Mouse (Mus musculus) heart, adult 9 months (tissue): ENCODE measurements around the gene Tmem179b.

Experiments used
- DNase-seq, 2 experiments: peaks; one replicate each; pipeline ENCODE4 v3.0.0; 2022; ENCODE audit warnings: low spot score in 2 of 2

Tmem179b gene

DNA sequence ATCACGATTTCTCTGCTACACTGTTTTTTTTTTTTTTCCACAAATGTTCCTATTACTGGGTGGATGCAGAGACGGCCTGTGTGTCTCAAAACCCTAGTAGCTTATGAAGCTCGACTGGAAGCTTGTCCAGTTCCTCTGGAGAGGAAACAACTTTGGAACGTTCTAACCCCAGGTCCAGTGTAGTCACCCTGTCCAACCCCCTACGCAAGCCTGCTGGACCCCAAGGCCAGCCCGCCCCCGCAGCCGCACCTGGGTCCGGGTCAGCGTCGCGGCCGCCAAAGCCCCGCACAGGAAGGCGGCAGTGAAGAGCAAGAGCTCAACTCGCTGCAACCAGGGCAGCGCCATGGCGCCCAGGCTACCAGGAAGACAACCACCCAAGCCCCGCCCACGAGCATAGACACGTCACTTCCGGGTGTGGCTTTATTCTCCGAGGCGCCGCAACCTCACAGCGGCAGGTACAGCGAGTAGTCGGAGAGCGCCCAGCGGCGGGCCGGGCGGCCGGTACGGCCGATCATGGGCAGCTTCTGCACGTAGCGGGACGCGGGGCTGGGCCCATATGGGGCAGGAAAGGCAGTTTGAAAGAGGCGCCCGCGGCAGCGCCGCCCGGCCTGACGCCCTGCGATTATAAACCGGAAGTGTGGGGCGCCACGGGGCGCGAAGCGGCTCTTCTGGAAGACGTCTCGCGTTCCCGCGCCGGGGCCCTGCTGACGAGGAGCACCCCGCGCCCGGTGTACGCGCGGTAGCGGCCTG, at the start of gene Tmem179b:
TSS of gene Tmem179b (minus strand) at position 382 of the 750 bp plus-strand sequence.
- peak; percentile 93 to 95 for DNase-seq

DNA sequence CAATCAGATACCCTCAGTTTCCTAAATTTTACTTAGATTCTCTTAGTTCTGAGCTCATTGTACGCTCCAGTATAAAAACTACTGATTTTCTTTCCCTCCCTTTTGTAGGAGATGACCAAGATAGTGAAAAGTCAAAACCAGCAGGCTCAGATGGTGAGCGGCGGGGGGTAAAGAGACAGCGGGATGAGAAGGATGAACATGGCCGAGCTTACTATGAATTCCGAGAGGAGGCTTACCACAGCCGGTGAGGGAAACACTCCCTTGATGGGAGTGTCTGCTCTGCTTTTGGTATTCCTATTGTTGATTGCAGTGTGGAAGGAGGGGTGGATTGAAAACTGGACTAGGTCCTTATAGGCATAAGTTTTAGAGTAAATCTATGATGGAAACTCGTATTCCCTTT, 48.4 kb upstream of the Tmem179b start:
- DNase-seq = no peak

DNA sequence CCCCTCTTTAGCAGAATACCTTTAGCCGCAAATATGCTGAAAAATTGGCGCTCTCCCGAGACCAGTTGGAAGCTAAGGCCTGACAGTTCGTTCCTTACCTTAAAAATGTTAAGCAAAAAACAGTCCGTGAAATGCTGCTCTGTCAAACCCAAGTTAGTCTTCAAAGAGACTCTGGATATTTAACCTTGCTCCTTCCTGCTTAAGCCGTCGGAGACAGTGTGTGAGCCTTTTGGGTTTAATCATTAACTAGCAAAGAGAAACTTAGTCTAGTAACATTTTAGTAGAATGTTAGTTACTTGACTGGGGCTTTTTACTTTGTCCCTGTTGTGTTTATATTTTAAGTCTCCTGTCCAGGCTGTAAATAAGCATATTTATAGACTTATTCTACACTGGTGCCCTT, 46.9 kb upstream of the Tmem179b start:
- DNase-seq = no peak

DNA sequence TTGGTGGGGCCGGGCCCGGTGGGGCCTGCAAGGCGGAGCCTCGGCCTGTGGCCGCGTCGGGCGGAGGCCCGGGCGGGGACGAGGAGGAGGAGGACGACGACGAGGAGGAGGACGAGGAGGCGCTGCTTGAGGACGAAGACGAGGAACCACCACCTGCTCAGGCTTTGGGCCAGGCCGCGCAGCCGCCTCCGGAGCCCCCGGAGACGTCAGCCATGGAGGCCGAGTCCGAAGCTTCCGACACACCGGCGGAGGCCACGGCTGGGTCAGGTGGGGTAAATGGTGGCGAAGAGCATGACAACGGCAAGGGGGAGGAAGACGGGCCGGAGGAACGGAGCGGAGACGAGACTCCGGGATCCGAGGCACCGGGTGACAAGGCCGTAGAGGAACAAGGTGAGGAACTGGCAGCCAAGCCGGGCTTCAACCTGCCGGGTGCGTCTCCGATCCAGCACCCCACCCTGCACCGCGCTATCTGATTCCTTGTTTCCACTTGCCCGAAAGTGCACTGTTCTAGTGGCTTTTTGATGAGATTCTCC, 46.2 kb upstream of the Tmem179b start:
- DNase-seq = no peak

DNA sequence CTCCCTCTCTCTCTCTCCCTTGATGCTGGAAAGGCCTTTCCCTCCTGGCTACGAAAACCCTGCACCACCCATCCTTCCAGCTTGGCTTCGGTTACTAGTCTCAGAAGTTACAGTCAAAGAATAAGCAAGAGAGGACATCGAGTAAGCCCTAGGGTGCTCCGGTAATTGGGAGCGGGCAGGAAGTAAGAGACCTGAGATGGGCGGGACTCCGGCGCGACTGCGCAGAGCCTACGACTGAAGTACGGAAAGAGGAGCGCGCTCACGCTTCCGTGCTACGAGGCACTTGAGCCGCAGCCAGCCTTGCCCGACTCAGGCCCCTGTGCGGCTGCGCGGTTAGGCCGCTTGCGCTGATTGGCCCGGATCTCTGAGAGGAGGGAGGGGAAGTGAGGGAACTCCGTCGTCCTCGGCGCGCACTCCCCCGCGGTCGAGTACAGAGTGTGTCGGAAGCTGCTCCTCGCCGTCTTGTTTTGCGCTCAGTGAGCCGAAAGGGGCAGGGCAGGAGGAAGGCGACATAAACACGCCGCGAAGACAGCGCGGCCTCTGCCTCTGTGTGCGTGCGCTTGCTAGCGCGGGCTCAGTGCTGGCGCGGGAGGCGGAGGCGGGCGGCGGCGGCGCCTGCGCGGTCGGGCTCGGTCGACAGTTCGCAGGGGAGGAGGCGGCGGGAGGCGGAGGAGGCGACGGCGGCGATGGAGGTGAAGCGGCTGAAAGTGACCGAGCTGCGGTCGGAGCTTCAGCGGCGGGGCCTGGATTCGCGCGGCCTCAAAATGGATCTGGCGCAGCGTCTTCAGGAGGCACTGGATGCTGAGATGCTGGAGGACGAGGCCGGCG, 45.5 kb upstream of the Tmem179b start, which contains the start of gene Hnrnpul2:
TSS of gene Hnrnpul2 (plus strand) at position 415 of the 828 bp plus-strand sequence.
- peak; percentile 99 for DNase-seq

DNA sequence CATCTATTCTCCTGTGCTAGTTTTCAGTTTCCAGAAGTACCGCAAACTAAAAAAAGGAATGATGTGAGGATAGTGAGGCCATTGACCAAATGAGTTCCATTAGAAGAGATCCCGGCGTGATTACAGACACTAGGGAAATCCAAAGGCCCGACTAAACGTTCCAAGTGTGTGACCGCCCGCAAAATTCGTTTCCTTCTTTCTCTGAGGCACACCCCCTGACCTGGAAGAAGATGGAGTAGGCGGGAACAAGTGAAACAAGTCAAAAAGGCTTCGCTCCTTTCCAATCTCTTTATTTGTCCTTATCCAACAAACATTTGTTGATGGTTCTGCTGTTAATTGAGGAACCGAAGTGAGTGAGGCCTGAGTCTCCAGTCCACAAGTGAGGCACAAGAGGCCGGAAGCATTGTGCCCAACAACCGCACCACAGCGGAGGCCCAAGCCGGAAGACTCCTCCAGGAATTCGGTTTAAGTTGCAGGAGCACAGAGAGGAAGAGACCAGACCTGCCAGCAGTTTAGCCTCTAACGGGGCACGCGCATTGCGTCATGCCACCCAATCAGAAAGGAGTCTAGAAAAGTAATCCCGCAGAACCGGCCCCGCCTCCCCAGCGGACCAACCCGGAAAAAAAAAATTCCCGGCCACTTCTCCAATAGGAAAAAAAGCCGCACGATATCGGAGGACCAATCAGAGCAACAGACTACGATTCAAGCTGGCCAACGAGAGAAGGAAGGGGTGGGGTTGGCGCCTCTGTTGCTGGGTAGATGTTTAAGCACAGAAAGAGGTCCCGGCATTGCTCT, 44.7 kb upstream of the Tmem179b start, which contains the start of gene Ttc9c:
TSS of gene Ttc9c (minus strand) at position 533 of the 795 bp plus-strand sequence.
- DNase-seq = peak; percentile 98 to 99

DNA sequence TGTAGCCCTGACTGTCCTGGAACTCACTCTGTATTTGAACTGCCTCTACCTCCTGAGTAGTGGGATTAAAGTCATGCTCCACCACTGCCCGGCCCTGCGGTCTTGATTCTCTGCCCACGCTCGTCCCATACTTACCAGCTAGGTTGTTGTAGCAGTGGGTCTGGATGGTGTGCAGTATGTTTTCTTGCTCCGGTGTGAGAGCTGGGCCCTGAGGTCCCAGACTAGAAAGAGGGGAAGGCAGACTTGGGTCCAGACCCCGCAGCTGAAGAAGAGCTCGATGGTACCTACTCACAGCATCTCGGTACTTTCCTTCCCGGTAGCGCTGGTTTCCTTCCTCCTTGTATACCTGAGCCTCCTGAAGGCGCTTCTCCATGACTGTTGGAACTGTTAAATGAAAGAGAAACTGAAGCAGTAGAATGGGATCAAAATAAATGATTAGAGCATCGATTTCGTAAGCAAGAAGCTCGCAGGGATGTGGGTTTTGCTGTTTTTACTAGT, 44.1 kb upstream of the Tmem179b start:
- DNase-seq = no peak

DNA sequence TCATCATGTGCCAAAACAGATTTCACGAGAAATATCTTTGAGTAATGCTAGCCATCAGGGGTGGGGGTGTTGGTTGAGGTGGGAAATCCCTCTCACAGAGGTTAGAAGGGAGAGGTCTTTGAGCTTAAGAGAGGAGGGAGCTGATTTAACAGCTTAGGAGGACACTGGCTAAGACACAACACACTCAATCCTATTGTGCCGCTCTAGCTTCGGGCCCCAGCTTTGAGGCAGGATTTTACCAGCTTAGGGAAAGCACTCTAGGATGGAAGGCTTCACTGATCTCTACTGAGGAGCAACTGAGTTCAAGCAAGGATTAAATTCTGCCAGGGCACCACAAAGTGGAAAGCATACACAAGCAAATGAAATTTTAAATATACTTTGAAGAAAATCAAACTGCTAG, 42.7 kb upstream of the Tmem179b start:
- no peak for DNase-seq

DNA sequence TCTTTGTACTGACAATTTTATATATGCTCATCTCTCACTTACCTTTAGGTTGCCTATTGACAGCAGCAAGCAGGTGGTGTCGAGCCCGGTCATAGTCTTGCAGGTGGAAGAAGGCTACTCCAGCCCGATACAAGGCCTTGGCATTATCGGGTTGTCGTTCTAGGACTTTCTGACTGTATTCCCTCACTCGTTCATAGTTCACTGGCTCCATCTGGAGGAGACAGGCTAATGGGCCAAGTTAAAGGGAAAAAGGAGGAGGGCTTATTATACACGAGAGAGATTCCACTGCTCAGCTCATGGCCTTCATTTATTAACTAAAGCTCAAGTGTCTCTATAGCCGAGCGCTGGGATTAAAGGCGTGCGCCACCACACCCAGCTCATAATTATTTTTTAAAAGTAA, 41.5 kb upstream of the Tmem179b start:
- DNase-seq = no peak

DNA sequence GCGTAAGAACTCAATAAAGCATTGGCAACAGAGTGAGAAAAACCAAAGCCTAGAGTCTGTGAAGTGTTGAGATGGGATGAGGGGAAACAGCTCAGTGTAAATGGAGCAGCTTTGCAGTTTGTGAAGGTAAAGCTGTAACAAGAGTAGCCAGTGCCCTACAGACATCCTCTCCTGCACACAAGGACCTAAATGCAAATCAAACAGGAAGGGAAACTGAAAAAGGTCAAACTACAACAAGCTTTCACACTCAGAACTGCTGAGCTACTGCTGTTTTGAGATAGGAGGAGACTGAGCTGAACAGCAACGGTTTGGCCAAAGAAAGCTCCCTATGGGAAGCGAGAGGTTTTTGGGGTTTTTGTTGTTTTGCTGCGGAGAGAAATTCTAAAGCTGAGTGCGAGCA, 32.5 kb upstream of the Tmem179b start:
- no peak for DNase-seq

DNA sequence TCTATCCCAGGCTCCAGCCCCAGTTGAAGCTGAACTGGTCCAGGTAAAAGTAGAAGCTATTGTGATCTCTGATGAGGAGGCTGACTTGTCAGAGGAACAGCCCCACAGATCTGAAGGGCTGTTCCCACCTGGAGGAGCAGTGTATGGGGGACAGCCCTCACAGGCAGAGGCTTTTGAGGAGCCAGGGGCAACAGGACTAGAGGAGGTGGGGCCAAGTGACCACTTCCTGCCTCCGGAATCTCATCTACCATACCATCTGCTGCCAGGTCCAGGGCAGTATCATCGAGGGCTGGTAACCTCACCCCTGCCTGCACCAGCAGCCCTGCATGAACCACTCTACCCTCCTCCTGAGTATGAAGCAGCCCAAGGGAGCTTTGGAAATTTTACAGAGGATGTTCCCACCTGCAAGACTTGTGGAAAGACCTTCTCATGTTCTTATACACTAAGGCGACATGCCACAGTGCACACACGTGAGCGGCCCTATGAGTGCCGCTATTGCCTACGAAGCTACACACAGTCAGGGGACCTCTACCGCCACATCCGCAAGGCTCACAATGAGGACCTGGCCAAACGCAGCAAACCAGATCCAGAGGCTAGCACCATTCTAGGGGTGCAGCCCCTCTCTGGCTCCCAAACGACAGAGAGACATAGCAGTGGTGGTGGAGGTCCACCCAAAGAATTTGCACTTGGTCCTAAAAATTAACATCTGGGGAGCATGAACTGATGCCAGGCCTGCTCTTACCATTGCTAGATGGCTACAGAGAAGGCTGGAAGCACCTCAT, 29.8 kb upstream of the Tmem179b start:
- DNase-seq = no peak

DNA sequence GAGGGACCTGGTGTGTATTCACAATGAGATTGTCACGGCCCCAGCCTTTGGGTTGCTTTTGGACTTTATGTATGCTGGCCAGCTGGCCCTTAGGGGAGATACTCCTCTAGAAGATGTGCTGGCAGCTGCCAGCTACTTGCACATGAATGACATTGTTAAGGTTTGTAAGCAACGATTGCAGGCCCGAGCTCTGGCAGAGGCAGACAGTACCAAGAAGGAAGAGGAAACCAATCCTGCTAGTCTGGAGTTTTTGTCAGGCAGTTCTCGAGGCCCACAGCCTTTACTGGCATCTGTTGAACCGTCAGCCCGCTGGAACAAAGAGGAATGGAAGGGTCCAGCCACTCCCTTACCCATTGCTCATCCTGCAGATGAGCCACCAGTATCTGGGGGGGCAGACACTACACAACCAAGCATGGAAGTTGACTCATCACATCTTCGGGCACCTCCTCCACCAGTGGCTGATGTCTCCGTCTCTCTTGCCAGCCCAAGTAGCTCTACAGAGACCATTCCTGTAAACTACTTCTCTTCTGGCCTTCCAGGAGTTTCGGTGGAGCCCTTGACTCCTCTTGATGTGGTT, 29.0 kb upstream of the Tmem179b start:
- DNase-seq = no peak

DNA sequence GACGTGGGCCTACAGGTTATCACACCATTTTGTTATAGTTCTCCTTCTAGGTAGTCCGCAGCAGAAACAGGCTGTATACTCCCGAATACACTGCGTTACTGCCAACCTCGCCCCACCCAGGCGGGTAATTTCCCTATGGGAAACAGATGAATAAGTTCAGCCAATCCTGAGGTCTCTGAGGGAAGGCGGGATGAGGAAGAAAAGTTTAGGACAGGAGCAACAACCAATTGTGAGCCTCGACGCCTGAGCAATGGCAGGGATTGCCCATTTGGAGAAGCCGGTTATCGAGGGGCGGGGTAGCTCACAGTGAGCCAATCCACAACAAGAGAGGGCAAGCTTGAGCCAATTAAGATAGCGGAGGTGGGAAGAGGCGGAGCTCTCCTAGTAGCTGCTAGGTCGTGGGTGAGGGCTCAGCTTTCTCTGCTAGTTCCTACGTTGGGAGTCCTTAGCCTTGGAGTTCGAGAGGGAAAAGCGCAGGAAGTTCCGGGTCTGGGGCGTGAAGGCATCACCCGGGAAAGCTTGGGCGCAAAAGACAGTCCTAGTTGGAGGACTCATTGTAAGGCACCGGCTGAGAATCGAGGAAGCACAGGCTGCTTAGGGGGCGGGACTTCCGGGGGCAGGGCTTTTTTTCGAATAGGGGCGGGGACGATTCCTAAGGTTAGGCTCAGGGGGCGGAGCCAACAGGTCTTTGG, 28.0 kb upstream of the Tmem179b start, which contains the start of gene Zbtb3:
TSS of gene Zbtb3 (plus strand) at position 426 of the 692 bp plus-strand sequence.
- peak; percentile 98 to 99 for DNase-seq

DNA sequence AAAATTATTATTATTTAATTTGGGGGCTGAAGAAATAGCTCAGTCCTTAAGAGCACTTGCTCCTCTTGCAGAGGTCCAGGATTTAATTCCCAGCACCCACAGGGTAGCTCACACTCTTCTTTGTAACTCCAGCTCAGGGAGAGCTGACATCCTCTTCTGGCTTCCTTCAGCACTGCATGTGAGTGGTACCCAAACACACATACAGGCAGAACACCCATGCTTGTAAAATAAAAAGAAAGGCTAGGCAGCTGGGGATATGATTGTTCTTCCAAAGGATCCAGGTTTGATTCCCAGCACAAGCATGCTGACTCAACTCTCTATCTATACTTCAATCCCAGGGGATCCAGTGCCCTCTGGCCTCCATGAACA, 24.7 kb upstream of the Tmem179b start:
- DNase-seq = no peak

DNA sequence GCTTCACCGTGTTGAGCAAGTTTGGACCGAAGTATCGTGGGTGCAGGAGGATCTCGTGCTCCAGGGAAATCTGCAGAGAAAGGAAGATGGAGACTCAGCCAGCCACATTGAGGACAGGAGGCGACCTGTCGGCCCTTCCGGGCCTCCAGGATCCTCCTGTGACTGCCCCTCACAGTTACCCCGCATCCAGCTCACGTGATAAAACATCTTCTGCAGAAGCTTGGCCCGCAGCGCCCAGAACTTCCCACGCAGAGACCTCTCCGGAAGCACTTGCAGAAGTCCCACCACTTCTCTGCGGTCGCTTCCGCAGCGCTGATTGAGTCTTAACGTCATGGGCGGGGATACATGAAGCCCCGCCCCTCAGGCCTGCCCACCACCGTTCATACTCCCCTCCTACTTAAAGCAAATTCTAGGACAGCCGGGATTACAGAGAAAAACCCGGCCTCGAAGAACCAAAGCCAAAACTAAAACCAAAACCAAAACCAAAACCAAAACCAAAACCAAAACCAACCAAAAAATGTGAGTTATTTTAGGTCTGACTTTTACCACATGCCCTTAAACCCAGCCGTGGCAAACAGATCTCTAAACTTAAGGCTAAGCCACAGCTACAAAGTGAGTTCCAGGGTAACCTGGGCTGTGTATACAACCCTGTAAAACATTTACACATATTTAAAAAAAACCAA, 24.1 kb upstream of the Tmem179b start, which contains the start of gene Polr2g:
TSS of gene Polr2g (minus strand) at position 314 of the 683 bp plus-strand sequence.
- peak; percentile 93 to 94 for DNase-seq

DNA sequence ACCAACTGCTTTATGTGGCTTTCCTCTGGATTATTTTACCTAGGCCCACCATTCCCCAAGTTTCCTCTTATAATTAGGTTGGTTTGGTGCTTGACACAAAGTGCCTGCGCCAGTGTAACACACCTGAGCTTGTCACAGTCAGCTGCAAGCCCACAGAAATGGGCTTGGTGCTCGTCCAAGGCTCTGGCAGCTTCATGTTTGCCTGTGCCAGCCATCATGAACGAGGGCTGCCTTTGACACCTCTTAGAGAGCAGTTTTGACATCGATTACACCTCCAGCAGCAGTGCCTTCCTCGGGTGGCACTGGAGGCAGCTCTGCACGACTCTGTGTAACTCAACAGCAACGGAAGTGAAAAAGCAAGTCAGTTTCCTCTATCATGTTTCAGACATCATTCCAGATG, 15.9 kb upstream of the Tmem179b start:
- no peak for DNase-seq

DNA sequence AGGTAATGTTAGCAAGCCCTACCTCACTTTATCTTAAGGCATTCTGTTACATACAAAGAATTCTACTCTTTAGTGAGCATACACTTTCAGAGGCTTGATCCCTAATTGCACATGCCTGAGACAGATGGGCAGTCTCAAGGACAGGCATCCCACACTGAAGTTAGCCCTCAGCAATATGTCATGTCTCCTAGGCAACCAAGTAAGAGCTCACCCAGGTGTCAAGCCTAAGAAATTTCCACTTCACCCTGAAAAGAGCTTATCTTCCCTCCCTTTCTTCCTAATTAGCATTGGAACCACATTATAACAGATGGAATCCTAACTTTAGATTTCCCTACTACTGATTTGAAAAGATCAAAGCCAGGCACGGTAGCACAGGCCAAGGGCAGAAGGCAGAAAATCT, 14.9 kb upstream of the Tmem179b start:
- no peak for DNase-seq

DNA sequence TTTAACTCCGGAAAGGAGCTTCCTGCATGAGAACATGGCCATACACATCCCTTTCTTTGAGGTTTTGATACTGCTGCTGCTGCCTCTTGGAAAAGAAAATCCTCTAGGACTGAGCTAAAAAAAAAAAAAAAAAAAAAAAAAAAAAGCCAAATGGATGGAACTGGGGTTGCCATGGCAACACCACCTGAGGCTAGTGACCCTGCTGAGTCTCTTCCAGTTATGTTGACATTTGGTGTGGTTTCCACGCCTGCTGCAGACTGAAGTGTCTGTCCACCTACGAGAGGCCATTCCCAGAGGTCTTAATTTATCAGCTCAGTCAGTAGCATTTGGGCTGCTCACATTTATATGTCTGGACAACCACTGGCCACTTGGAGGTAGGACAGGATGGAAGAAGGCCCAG, 14.3 kb upstream of the Tmem179b start:
- no peak for DNase-seq
